8 mouse cellular contexts compared by ENCODE assay signal in the genomic region with DNA sequence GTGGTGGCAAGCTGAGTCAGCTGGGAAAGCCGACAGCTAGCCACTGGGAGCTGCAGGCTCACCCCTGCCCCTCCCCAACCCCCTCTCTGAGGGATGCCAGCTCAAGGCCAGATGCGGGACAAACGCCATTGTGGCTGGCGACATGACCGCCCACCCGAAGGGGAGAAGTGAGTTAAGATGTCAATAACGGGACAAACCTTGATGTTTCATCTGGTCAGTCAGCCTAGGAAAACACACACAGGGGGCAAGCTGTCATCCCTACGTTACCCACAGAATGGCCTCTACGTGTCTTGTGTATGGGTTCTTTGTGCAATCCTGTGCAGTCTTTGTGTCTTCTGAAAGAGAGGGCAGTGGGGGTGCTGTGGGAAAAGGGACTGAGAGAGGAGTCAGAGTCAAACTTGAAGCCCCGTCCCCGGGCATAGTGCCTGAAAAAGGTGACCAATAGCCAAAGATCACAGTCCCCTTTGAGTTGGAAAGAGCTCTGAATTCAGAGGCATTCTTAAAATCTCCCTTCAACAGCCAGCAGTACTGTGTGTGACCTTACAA. TPM values are rescaled to one million over a fixed set of nuclear protein-coding genes. Genes with fewer than 3 reads are reported as not detected.
A peak's percentile ranks its signal among the peaks of the same experiment; 100 is the strongest.
DNase-seq lines count a peak whose midpoint lies in the region; ATAC-seq and TF ChIP-seq lines count a peak whose summit lies in the region.

No protein-coding gene starts in this region.

- no peak for DNase-seq in layer of hippocampus, adult 2 months (ENCODE audit: low spot score in 2 of 2)
- no peak for DNase-seq in layer of hippocampus, adult 8-10 months (ENCODE audit: low spot score in 2 of 2)
- DNase-seq in embryonic facial prominence, embryonic 11.5 days (ENCODE audit: low spot score), result no peak
- DNase-seq in hindbrain, embryonic 14.5 days (ENCODE audit: low spot score), result peak; percentile 59
- DNase-seq in right cerebral cortex, postnatal 10 days (ENCODE audit: low spot score in 2 of 2), result no peak
- DNase-seq in thymus, adult 18-20 months, result no peak
- DNase-seq in cerebellum, adult 11 months, result no peak

- peak overlapping the region; percentile 94 for H3K27ac ChIP-seq in layer of hippocampus, adult 2 months
- H3K27ac ChIP-seq in embryonic facial prominence, embryonic 11.5 days (replicated peaks; ENCODE audit: low read depth, low read length), result peak overlapping the region; percentile 78
- peak overlapping the region; percentile 89 for H3K27ac ChIP-seq in hindbrain, embryonic 14.5 days
- H3K27ac ChIP-seq in midbrain, embryonic 13.5 days, result peak overlapping the region; percentile 88

- peak overlapping the region; percentile 73 for H3K4me3 ChIP-seq in layer of hippocampus, adult 2 months
- peak overlapping the region; percentile 40 for H3K4me3 ChIP-seq in embryonic facial prominence, embryonic 11.5 days (ENCODE audit: low read depth, low read length)
- peak overlapping the region; percentile 28 for H3K4me3 ChIP-seq in hindbrain, embryonic 14.5 days (replicated peaks; ENCODE audit: low read length)
- peak overlapping the region; percentile 40 for H3K4me3 ChIP-seq in midbrain, embryonic 13.5 days (replicated peaks)

- no peaks in the 10 kb centered on the region for H3K36me3 ChIP-seq in embryonic facial prominence, embryonic 11.5 days (replicated peaks; ENCODE audit: control insufficient read depth, insufficient read depth, low read depth, low read length)
- no peaks in the 10 kb centered on the region for H3K36me3 ChIP-seq in hindbrain, embryonic 14.5 days (replicated peaks; ENCODE audit: control insufficient read depth, insufficient read depth)
- no peaks in the 10 kb centered on the region for H3K36me3 ChIP-seq in midbrain, embryonic 13.5 days

- peak overlapping the region; percentile 84 for H3K4me2 ChIP-seq in embryonic facial prominence, embryonic 11.5 days (ENCODE audit: low read depth, low read length)
- peak overlapping the region; percentile 66 for H3K4me2 ChIP-seq in hindbrain, embryonic 14.5 days (replicated peaks)
- peak overlapping the region; percentile 74 for H3K4me2 ChIP-seq in midbrain, embryonic 13.5 days (replicated peaks)

- peaks cover 14% of the 10 kb centered on the region for H3K4me1 ChIP-seq in embryonic facial prominence, embryonic 11.5 days (ENCODE audit: control insufficient read depth, insufficient read depth, low read length)
- H3K4me1 ChIP-seq in hindbrain, embryonic 14.5 days (replicated peaks; ENCODE audit: control insufficient read depth, insufficient read depth, low read length), result peaks cover 27% of the 10 kb centered on the region
- H3K4me1 ChIP-seq in midbrain, embryonic 13.5 days (replicated peaks), result peaks cover 25% of the 10 kb centered on the region

- H3K27me3 ChIP-seq in embryonic facial prominence, embryonic 11.5 days (ENCODE audit: control insufficient read depth, insufficient read depth, low read length), result no peaks in the 10 kb centered on the region
- no peaks in the 10 kb centered on the region for H3K27me3 ChIP-seq in hindbrain, embryonic 14.5 days (ENCODE audit: control insufficient read depth, insufficient read depth, low read length)
- H3K27me3 ChIP-seq in midbrain, embryonic 13.5 days, result 0 out of 2 replicates have a peak, but pooled peaks cover 4% of the 10 kb centered on the region

- WGBS in embryonic facial prominence, embryonic 11.5 days, result 4% methylated on average over 11 of the region's 11 CpGs
- WGBS in hindbrain, embryonic 14.5 days, result 1% methylated on average over 11 of the region's 11 CpGs
- 2% methylated on average over 11 of the region's 11 CpGs for WGBS in midbrain, embryonic 13.5 days

- H3K9ac ChIP-seq in embryonic facial prominence, embryonic 11.5 days (replicated peaks; ENCODE audit: low read length), result peak overlapping the region; percentile 59
- H3K9ac ChIP-seq in hindbrain, embryonic 14.5 days, result peak overlapping the region; percentile 42
- H3K9ac ChIP-seq in midbrain, embryonic 13.5 days (replicated peaks), result peak overlapping the region; percentile 65

- no peaks in the 10 kb centered on the region for H3K9me3 ChIP-seq in embryonic facial prominence, embryonic 11.5 days (replicated peaks; ENCODE audit: control insufficient read depth, low read length)
- H3K9me3 ChIP-seq in hindbrain, embryonic 14.5 days (ENCODE audit: control insufficient read depth, low read length), result no peaks in the 10 kb centered on the region
- H3K9me3 ChIP-seq in midbrain, embryonic 13.5 days, result no peaks in the 10 kb centered on the region

- ATAC-seq in embryonic facial prominence, embryonic 11.5 days (replicated peaks; ENCODE audit: insufficient number of reproducible peaks, low FRiP score, low TSS enrichment, low read depth), result peak; percentile 80
- ATAC-seq in hindbrain, embryonic 14.5 days (ENCODE audit: low FRiP score), result peak; percentile 43; the same call in 1 of the 2 replicates
- ATAC-seq in midbrain, embryonic 13.5 days, result peak; percentile 73

- TF ChIP-seq CTCF in layer of hippocampus, adult 2 months (conservative IDR thresholded peaks at IDR 0.05), result no peak

RNA-seq across cellular contexts. Expression of a gene that starts 49.4 kb away (rescaled TPM):
- 100 to 1,000 TPM; 254 to 256 TPM for total RNA-seq in layer of hippocampus, adult 2 months (2021)
- total RNA-seq in layer of hippocampus, adult 8-10 months (2022), result 100 to 1,000 TPM; 240 to 270 (median 254) TPM
- polyA plus RNA-seq in embryonic facial prominence, embryonic 11.5 days (2014; fragmentation: Nextera tagmentation; extraction: Ambion mirVana), result 37.1 and 38.9 TPM in 2 replicates
- polyA plus RNA-seq in hindbrain, embryonic 14.5 days (2014; fragmentation: Nextera tagmentation; extraction: Ambion mirVana), result 99.2 and 103 TPM in 2 replicates
- 61.1 and 69.6 TPM in 2 replicates for polyA plus RNA-seq in midbrain, embryonic 13.5 days (2015; fragmentation: Nextera tagmentation; extraction: Ambion mirVana)
